Mouse (Mus musculus) hindbrain, embryonic 11.5 days (tissue): ENCODE results near the gene Rnf169. TPM values are rescaled to one million over a fixed set of nuclear protein-coding genes. Genes with fewer than 3 reads are reported as not detected.

Experiments
- ATAC-seq: fragments of 200-750 bp; cut with Nextera tagmentation; 2 replicates; pipeline ENCODE4 v1.8.0; 2017; ENCODE audit warnings: mild to moderate bottlenecking, moderate TSS enrichment, moderate library complexity; ENCODE audit not compliant: low FRiP score
- DNase-seq: peaks from one replicate; pipeline ENCODE4 v3.0.0-alpha.2; 2015; ENCODE audit warnings: low spot score
- H3K27ac ChIP-seq: fragments of 300-500 bp; sonication (generic); 2 replicates; pipeline ENCODE4 v1.5.1; 2014; ENCODE audit warnings: mild to moderate bottlenecking, low read depth, low read length
- H3K27me3 ChIP-seq: fragments of 300-500 bp; sonication (generic); 2 replicates; pipeline ENCODE4 v1.6.1; 2014; ENCODE audit warnings: mild to moderate bottlenecking, low read length, moderate library complexity, mixed read lengths; ENCODE audit not compliant: control insufficient read depth, insufficient read depth
- H3K36me3 ChIP-seq: fragments of 300-500 bp; sonication (generic); 2 replicates; pipeline ENCODE4 v1.6.1; 2014; ENCODE audit warnings: mild to moderate bottlenecking, low read length, moderate library complexity, mixed read lengths; ENCODE audit not compliant: control insufficient read depth, insufficient read depth
- H3K4me1 ChIP-seq: fragments of 300-500 bp; sonication (generic); replicated peaks from 2 replicates; pipeline ENCODE4 v1.6.1; 2014; ENCODE audit warnings: low read length, mixed read lengths; ENCODE audit not compliant: control insufficient read depth, insufficient read depth
- H3K4me2 ChIP-seq: fragments of 300-500 bp; sonication (generic); replicated peaks from 2 replicates; pipeline ENCODE4 v1.6.1; 2014; ENCODE audit warnings: mild to moderate bottlenecking, low read depth, low read length
- H3K4me3 ChIP-seq: fragments of 300-500 bp; sonication (generic); 2 replicates; pipeline ENCODE4 v1.5.1; 2014; ENCODE audit warnings: low read depth, low read length
- H3K9ac ChIP-seq: fragments of 300-500 bp; sonication (generic); 2 replicates; pipeline ENCODE4 v1.6.1; 2014; ENCODE audit warnings: low read depth, low read length
- H3K9me3 ChIP-seq: fragments of 300-500 bp; sonication (generic); 2 replicates; pipeline ENCODE4 v1.6.1; 2016; ENCODE audit warnings: low read length; ENCODE audit not compliant: control insufficient read depth
- WGBS: fragments of 180-500 bp; shearing (Covaris S2); extraction: QIAGEN DNeasy Blood & Tissue Kit; methylation state at CpG from one replicate; pipeline ENCODE4 v1.1.7; 2014; 5-methylcytosine and 5-hydroxymethylcytosine counted together
- polyA plus RNA-seq: library from polyadenylated mRNA; unstranded; fragments of >200 nt; fragmentation: Nextera tagmentation; extraction: Ambion mirVana; gene quantifications from 2 replicates; pipeline ENCODE4 v1.2.1, GENCODE M21; 2014

The Rnf169 gene
- polyA plus RNA-seq, 1 experiment from 2014 or later, result 8.4 TPM

DNA sequence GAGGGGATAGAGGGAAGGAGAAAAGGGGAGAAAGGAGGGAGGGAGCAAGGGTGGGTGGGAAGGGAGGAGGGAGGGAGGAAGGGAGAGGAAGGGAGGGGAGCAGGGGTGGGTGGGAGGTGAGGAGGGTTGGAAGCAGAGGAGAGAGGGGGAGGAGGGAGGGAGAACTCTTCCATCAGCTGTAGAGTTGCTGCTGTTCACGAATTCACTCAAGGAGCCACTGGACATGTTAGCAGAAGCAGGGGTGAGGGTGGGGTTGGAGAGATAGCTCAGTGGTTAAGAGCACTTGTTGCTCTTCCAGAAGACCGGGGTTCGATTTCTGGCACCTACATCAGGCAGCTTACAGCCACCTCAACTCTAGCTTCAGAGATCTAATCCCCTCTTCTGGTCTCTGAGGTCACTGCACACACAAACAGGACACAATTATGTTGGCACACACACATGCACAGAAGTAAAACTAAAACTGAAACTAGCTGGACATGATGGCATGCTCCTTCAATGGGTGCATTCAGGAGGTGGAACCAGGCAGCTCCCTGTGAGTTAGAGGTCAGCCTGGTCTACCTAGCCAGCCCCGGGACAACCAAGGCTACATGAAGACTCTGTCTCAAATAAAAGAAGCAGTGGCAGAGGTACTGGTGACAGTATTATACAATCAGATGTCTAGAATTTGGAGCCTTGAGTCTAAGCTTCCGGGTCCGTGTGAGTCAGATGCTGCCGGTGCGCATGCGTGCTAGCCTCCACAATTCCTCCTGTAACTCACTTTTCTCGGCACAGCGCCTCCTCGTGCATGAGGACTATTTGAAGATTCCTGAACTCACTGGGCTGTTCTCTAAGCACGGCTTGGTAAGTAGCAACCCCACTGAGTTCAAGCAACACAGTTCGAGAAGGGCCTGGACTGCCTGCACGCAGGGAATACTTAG lies 9.9 kb upstream of the Rnf169 start:
- H3K9me3 ChIP-seq, result no peaks in the 10 kb centered on the region
- H3K4me3 ChIP-seq, result no peak overlapping the region
- no peak for ATAC-seq
- H3K27ac ChIP-seq, result no peak overlapping the region
- no peaks in the 10 kb centered on the region for H3K27me3 ChIP-seq
- peak; percentile 44 for DNase-seq
- WGBS, result 57% methylated on average over 15 of the region's 15 CpGs
- H3K9ac ChIP-seq, result no peak overlapping the region
- no peak overlapping the region for H3K4me2 ChIP-seq
- no peaks in the 10 kb centered on the region for H3K4me1 ChIP-seq
- no peaks in the 10 kb centered on the region for H3K36me3 ChIP-seq

DNA sequence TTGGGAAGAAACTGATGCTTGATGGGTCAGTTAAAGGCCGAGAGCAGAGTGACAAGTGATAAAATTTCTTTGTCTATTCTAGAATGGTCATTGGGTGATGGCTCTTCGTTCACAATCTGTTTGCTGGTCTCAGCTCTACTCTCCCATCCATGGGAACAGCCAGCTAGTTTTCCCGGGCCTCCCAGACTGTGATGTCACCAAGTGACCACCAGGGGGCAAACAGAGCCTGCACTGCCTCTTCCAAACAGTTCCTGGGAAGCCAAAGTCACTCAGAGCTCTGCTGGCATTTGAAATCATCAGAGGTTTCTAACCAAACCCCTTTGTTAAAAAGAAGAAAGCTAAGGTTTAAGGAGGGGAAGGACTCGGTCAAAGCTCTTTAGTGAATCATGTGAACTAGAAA lies 8.5 kb upstream of the Rnf169 start:
- Histone ChIP-seq H3K27ac (no peak overlapping the region), H3K9me3 (no peaks in the 10 kb centered on the region), H3K27me3 (no peaks in the 10 kb centered on the region), H3K4me2 (no peak overlapping the region), H3K9ac (no peak overlapping the region), H3K4me1 (no peaks in the 10 kb centered on the region), H3K4me3 (no peak overlapping the region), H3K36me3 (no peaks in the 10 kb centered on the region)
- DNase-seq (peak; percentile 88), ATAC-seq (no peak)
- 8% methylated on average over 4 of the region's 4 CpGs for WGBS

DNA sequence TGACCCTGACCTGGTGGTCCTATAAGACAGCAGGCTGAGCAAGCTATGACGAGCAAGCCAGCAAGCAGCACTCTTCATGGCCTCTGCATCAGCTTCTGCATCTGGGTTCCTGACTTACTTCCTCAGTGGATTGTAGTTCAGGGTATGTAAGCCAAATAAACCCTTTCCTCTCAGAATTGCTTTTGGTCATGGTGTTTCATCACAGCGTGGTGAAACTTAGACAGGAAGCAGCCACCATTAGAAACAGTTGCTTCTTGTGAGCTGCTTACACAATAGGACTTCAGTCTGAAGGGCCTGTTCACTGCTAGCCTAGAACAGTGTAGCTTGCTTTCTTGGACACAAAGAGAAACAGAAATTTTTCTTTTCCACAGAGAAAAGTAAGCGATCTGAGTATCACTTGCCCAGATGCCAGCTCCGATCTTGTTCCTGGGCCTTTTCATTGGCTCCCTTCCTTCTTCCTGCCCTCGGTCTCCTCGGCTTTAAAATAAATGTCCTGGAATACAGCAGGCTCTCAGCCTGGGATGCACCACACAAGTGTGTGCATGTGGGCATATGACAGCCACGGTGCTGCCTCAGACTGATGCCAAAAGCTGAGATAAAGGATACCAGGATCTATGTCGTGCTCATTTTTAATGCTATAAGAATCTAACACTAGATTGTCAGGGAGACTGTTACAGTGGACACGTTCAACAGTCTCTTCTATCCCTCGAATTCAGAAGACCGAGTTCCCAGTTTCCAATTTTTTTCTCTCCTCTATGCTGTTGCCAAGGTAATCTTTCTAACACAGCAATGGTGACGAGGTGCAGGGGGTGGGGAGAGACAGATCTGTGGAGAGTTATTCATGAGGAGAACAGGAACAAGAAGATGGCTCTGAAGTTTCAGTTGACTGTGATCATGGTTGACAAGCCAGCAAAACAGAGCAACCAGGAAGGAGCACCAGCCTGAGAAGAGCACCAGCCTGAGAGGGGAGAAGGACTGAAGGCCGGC lies 2.3 kb upstream of the Rnf169 start:
- H3K27ac ChIP-seq, result no peak overlapping the region
- no peaks in the 10 kb centered on the region for H3K9me3 ChIP-seq
- no peak overlapping the region for H3K4me3 ChIP-seq
- H3K4me2 ChIP-seq, result no peak overlapping the region
- H3K9ac ChIP-seq, result no peak overlapping the region
- no peaks in the 10 kb centered on the region for H3K36me3 ChIP-seq
- DNase-seq (no peak), ATAC-seq (no peak)
- H3K4me1 ChIP-seq, result no peaks in the 10 kb centered on the region
- 86% methylated on average over 13 of the region's 13 CpGs for WGBS
- H3K27me3 ChIP-seq, result no peaks in the 10 kb centered on the region

DNA sequence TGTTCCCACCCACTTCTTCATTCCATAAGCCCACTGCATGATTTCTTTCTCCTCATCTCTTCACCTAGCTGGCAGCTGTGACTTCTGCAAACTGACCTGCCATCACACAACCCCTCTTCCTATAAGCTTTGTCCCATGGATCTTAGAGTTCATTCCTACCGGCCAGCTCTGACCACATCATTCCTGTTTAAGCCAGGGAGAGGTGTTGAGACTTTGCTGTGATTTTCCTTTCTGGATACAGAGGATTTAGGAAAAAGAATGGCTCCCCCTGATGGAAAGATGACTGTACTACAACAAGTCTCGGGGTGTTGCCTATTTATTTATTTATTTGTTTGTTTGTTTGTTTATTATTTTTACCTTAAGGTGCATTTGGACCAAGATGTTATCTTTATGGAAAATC lies 1.1 kb upstream of the Rnf169 start:
- H3K4me3 ChIP-seq, result no peak overlapping the region
- H3K36me3 ChIP-seq, result no peaks in the 10 kb centered on the region
- H3K27ac ChIP-seq, result no peak overlapping the region
- H3K27me3 ChIP-seq, result no peaks in the 10 kb centered on the region
- H3K4me1 ChIP-seq, result no peaks in the 10 kb centered on the region
- DNase-seq (peak; percentile 63), ATAC-seq (no peak)
- 11% methylated on average over 2 of the region's 2 CpGs for WGBS
- no peak overlapping the region for H3K9ac ChIP-seq
- no peaks in the 10 kb centered on the region for H3K9me3 ChIP-seq
- H3K4me2 ChIP-seq, result no peak overlapping the region

DNA sequence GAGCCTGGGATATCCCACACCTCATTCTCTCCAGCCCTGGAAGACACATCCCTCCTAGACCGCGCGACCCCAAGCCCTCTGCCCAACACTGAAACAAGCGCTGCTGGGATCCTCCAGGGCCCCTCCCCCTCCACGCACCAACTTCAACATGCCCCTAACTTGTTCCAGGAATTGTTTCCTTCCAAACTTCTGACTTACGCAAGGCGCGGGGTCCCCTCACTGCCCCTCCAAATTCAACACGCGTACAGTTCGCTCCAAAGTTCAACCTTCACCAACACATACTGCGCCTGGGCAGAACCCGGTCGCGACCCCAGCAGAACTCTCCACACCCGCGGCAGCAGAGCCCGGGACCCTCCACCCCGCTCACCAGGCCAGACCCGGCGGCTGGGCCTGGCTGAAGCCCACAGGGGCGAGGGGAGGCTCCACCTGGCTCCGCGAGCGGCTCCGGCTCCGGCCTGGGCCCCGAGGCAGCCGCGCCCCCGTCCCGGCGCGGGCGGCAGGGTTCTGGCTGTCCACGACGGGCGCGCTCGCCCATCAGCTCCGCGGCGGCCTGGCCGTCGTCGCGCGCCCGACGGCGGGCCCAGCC lies 609 bp downstream of the Rnf169 start:
- peak overlapping the region; percentile 93 for H3K27ac ChIP-seq
- no peaks in the 10 kb centered on the region for H3K27me3 ChIP-seq
- no peaks in the 10 kb centered on the region for H3K9me3 ChIP-seq
- H3K36me3 ChIP-seq, result no peaks in the 10 kb centered on the region
- peak overlapping the region; percentile 92 for H3K4me3 ChIP-seq
- H3K4me1 ChIP-seq, result 0 out of 2 replicates have a peak, but pooled peaks cover under 1% of the 10 kb centered on the region
- peak overlapping the region; percentile 91 for H3K9ac ChIP-seq
- WGBS, result under 1% methylated on average over 36 of the region's 51 CpGs
- H3K4me2 ChIP-seq, result peak overlapping the region; percentile 63
- ATAC-seq (peak; percentile 85), DNase-seq (peak; percentile 71)

DNA sequence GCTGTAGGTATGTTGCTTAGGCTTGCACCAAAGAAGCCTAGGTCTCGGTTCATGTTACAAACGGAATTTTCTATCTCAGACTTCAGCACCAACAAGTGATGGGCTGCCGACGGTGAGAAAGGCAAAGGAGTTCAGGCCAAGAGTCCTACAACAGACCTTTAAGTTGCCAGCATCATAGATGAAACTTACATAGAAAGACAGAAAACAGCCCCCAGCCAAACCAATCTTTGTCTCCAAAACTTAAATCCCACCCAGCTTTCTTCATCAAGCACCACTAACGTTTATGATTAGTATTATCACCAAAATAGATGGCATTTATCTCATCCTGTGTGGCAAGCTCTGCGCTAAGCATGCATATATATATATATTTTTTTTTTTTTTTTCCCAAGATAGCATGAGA lies 1.2 kb downstream of the Rnf169 start:
- ATAC-seq (no peak), DNase-seq (no peak)
- peak overlapping the region; percentile 92 for H3K4me3 ChIP-seq
- no peaks in the 10 kb centered on the region for H3K36me3 ChIP-seq
- WGBS, result 10% methylated on average over 6 of the region's 6 CpGs
- no peaks in the 10 kb centered on the region for H3K27me3 ChIP-seq
- 0 out of 2 replicates have a peak, but pooled peaks cover 2% of the 10 kb centered on the region for H3K4me1 ChIP-seq
- H3K9ac ChIP-seq, result peak overlapping the region; percentile 91
- peak overlapping the region; percentile 63 for H3K4me2 ChIP-seq
- H3K27ac ChIP-seq, result 0 out of 2 replicates have a peak overlapping the region, but pooled peaks have one; percentile 93
- no peaks in the 10 kb centered on the region for H3K9me3 ChIP-seq

DNA sequence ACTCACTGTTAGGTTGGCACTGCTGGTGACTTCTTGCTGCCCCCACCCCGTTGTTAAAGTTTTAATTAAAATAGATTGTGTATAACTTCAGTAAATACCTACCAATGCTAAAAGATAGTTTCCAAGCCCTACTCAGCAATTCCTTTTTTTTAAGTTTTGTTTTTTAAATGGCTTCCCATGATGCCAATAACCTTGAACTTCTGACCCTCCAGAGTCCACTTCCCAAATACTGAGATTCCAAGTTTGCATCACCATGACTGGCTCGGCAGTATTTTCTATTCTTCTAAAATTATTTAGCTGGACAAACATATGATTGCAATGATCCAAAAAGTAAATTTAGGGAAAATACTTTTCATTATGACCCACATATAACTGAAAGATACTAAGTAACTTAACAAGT lies 2.2 kb downstream of the Rnf169 start:
- DNase-seq (no peak), ATAC-seq (no peak)
- Histone ChIP-seq H3K27me3 (no peaks in the 10 kb centered on the region), H3K27ac (no peak overlapping the region), H3K9ac (no peak overlapping the region), H3K36me3 (no peaks in the 10 kb centered on the region), H3K4me1 (0 out of 2 replicates have a peak, but pooled peaks cover 2% of the 10 kb centered on the region), H3K4me3 (no peak overlapping the region), H3K4me2 (no peak overlapping the region), H3K9me3 (no peaks in the 10 kb centered on the region)
- WGBS, result 92% methylated on average over 2 of the region's 2 CpGs

DNA sequence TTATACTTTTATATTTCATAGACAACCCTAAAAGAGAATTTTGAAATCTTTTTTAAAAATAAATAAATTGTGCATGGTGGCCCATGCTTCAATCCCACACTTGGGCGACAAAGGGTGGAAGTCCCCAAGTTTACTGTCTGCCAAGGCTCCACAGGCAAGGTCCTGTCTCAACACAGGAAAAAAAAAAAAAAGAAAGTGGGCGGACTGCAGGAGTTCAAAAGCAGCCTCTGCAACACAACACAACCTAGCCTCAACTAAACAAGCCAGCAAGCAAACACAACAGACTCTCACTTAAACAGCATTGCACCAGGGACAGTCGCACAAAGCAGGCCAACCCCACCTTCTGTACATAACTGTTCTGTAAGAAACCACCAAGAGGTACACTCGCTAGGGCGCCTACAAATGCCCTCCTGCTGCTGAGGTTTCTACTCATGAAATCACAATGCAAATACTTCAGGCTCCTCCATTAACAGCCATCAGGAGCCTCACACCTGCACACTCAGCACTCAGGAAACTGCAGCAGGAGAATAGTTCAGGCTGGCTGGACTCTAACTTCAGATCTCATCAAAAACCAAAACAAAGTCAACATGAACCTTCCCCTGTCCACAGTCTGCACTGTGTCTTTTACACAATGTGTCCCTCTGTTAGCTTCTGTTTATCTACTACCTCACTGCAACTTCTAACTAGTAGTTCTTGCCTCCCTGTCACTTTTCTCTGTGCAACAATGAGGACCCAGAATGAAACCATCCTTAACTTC lies 4.3 kb downstream of the Rnf169 start:
- ATAC-seq (no peak), DNase-seq (no peak)
- H3K27ac ChIP-seq, result no peak overlapping the region
- H3K4me1 ChIP-seq, result 0 out of 2 replicates have a peak, but pooled peaks cover 2% of the 10 kb centered on the region
- no peaks in the 10 kb centered on the region for H3K27me3 ChIP-seq
- no peak overlapping the region for H3K4me2 ChIP-seq
- H3K9me3 ChIP-seq, result no peaks in the 10 kb centered on the region
- H3K4me3 ChIP-seq, result no peak overlapping the region
- no peak overlapping the region for H3K9ac ChIP-seq
- 92% methylated on average over 5 of the region's 5 CpGs for WGBS
- H3K36me3 ChIP-seq, result no peaks in the 10 kb centered on the region
